Mouse (Mus musculus) monocyte, adult 59 days (primary cell): ENCODE measurements around the gene Phactr4. TPM values are rescaled to one million over a fixed set of nuclear protein-coding genes. Genes with fewer than 3 reads are reported as not detected.

Experiments used
- total RNA-seq, 2 experiments: library from RNA; stranded (reverse); gene quantifications; one replicate each; pipeline ENCODE4 v1.2.4; 2023

The Phactr4 gene
- total RNA-seq = 10 to 100 TPM; 31.4 to 34.2 TPM

DNA sequence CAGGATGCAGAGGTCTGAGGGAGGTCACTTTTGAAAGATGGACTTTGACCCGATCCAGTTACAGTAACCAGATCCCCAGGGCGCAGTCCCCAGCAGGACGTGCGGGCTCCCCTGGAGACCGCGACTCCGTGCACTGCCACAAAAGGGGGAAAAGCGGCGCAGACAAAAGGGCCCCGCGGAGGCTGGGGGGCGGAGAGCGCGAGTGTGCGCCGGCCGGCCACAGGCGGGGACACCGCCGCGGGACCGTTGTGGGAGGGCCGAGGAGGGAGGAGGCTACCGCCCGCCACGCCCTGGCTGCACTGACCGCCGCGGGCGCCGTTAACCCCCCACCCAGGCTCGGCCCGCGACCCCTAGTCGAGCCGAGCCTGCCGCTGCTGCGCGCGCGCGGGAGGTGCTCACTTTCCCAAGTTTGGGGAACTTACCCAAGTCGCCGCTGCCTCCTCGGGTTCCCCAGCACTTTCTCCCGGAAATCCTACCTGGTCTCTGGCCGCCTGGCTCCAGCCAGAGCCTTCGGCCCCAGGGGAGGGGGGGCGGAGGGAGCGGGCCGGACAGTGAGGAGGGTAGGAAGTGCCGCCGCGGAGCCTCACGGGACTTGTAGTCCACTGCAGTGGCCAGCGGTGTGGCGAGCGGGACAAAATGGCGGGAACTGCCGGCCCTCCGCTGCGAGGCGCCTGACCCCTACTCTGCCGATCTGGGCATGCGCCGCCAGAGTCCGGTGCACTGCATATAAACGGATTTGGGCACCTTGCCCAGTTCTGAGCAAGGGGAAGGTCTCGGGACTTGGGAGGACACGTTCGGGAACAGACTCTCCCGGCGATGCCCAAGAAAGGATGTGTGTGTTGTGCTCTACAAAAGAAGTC is at the start of gene Phactr4:
TSS of gene Phactr4 (minus strand) at position 567 of the 860 bp plus-strand sequence.

DNA sequence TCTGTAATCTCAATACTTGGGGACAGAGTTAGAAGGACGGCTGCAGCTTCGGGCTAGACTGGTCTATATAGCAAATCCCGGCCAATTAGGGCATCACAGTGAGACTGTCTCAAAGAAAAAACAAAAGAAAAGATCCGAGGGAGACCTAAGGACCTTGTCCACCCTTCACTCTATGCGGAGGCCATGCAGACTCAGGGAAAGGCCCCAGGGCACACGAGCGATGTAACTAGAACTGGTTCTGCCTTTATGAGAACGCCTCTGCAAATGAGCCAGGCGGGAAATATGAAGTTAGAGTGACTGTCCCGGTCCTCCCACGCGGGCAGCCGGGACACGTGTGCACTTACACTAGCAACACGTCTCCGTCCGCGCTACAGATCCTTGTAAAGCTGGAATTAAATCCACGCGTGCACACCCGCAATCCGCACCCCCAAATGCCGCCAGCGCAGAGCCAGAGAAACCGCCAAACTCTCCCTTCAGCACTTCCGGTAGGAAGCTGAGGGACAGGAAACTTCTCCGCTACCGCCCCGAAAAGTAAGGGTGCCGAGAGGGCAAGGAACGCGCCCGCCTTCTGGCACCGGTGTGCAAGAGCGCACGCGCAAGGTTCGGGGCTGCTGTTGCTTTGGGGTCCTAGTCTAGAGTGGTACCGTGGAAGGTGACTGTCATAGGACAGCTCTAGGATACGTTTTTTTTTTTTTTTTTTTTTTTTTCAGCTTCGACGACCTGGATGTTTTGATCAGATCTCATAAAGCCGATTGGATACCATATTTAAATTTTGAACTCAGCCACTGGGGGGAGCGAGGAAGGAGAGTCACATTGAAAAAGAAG is 41.4 kb upstream of the Phactr4 start, which contains the start of gene Med18:
TSS of gene Med18 (minus strand) at position 492 of the 825 bp plus-strand sequence.

DNA sequence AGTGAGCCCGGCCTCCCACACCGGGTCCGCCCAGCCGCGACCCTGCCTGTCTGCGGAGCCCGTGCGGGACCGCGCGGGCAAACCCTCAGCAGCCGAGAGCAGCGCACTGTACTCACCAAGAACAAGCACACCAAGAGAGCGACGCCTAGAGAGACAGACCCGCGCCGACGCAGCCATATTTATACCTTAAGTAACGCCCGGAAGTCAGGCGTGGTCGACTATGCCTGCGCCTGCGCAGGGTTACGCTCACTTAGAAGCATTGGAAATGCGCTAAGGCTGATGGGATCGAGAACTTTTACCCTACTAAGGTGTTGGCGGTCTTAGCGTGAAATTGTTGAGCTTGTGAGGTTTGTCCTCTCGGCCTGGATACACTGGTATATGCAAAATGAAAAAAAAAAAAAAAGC is 68.8 kb downstream of the Phactr4 start, which contains the start of gene Rcc1:
TSS of gene Rcc1 (minus strand) at position 125 of the 405 bp plus-strand sequence.

DNA sequence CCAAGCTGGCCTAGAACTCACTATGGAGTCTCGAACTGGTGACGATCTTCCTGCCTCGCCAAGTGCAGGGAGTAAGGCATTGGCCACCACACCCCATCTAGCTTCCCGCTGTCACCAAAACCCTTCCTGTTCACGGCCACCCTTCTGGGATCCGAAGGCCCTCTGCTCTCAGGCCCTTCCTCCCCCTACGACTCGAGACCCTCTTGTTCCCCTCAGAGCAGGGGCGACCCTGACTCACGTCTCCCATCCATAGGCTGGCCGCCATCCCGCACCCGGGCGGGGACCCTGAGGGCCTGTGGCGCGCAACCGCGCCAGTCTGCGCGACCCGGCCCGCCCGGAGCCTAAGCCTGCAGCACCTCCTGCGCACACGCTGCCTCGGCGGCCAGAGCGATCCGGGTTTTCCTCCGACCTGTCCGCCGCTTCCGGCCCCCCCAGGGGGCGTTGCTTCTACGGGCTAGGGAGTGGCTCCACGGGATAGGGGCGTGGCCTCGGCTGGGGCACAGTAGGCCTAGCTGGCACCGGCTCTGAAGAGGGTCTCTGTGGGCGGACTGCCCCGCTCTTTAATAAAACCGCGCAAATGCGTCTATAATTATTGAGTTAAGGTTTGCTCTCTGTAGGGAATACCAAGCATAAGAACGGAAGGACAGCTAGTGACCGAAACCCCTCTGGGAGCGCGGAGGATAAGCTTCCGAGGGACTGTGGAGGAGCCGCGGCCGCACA is 93.0 kb downstream of the Phactr4 start, which contains the start of gene Trnau1ap:
TSS of gene Trnau1ap (minus strand) at position 424 of the 720 bp plus-strand sequence.

Other genes starting within 250 kb of the Phactr4 start
- 10 to 100 TPM; 62.6 to 62.9 TPM for gene Ythdf2, start 210.2 kb downstream of the Phactr4 start, total RNA-seq
- 10 to 100 TPM; 28.9 TPM for gene Gmeb1, start 160.9 kb downstream of the Phactr4 start, total RNA-seq
- 10 to 100 TPM; 26.9 to 28.2 TPM for gene Taf12, start 148.1 kb downstream of the Phactr4 start, total RNA-seq
- 1 to 10 TPM in 1 of 2 experiments, not detected in 1; 1.2 TPM for gene Rab42, start 119.1 kb downstream of the Phactr4 start, total RNA-seq
- gene Trnau1ap, start 93.0 kb downstream of the Phactr4 start, total RNA-seq = 10 to 100 TPM; 35.1 to 35.6 TPM
- 10 to 100 TPM; 25.6 to 26.3 TPM for gene Rcc1, start 68.9 kb downstream of the Phactr4 start, total RNA-seq
- 1 to 10 TPM; 6.5 to 6.8 TPM for gene Med18, start 41.4 kb upstream of the Phactr4 start, total RNA-seq
- 10 to 100 TPM; 23.1 to 25.2 TPM for gene Sesn2, start 88.0 kb upstream of the Phactr4 start, total RNA-seq
- 100 to 1,000 TPM; 109 to 112 TPM for gene Atpif1, start 111.2 kb upstream of the Phactr4 start, total RNA-seq
- gene Dnajc8, start 113.1 kb upstream of the Phactr4 start, total RNA-seq = 100 to 1,000 TPM in 1 of 2 experiments, 10 to 100 TPM in 1; 73.4 to 104 TPM
- 10 to 100 TPM; 52.8 to 55.1 TPM for gene Ptafr, start 141.6 kb upstream of the Phactr4 start, total RNA-seq
- gene Eya3, start 216.5 kb upstream of the Phactr4 start, total RNA-seq = 10 to 100 TPM; 32.9 to 39.3 TPM